Mouse (Mus musculus) pancreas, adult 10 weeks (tissue): ENCODE measurements around the gene Pbrm1. TPM values are rescaled to one million over a fixed set of nuclear protein-coding genes. Genes with fewer than 3 reads are reported as not detected.

Experiments
- polyA plus RNA-seq: library from polyadenylated mRNA; stranded (reverse); fragments of 350-450 nt; fragmentation: Illumina TruSeq; extraction: RNeasy Lipid Tissue Mini Kit (QIAGEN cat#74804); gene quantifications from one replicate; pipeline ENCODE4 v1.2.3, GENCODE M21; 2015; ENCODE audit warnings: low read depth, low replicate concordance; ENCODE audit not compliant: insufficient read depth

Pbrm1 gene
- polyA plus RNA-seq, result 6.9 TPM

GRCm38 (mm10) chr14:31018860-31019291 is at the start of gene Pbrm1, which contains the start of gene Gnl3:
Pbrm1 (plus strand) TSS chr14:31019138.
Gnl3 (minus strand) TSS chr14:31019152.

GRCm38 (mm10) chr14:31001307-31002205 is 17.4 kb upstream of the Pbrm1 start, which contains the start of the genes Glt8d1 and Spcs1:
Glt8d1 (plus strand) TSS chr14:31001400.
Spcs1 (minus strand) TSS chr14:31001672.

GRCm38 (mm10) chr14:31128826-31129219 is 109.9 kb downstream of the Pbrm1 start, which contains the start of gene Smim4:
Smim4 (minus strand) TSS chr14:31128956.

DNA sequence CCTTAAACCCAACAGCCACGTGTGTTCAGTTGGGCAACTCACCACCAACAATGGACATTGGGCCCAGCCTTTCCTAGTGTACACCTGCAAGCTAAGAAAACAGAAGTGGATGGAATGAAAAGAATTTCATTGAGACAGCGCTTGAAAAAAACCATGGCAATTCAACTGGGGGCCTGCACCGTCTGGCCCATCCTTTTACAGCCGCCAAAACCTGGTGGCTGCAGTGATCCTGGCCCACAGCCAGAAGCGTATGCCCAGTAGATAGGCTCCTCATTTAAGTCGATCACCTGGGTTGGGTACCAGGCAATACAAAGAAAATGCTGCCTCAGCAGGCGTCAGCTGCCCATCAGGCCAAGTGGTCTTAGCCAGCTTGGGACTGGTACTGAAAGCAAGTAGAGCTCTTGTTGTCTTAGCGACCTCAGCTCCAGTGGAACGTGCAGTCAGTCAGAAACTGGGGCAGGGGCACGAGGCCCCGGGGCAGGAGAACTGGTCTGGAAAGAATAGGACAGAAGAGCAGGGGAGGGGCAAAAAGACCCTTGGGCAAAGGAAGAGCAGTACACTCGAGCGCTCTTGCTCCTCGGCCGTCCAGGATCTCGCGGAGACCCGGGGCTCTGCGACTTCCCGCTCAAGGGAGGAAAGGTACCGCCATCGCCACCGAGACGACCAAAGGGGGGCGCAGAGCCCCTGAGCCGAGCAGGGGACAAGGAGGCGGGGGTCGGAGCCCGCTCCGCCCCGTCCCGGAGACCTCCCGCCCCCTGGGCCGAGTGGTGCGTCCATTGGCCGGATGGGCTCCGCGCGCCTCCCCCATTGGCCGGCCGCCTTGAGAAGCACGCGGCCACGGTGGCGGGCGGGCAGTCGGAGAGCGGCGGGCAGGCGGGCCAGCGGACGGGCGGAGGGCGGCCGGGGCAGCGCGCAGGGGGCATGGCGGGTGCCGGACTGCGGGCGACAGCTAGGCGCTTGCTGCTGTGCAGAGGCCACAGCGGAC is 111.6 kb downstream of the Pbrm1 start, which contains the start of gene Nt5dc2:
TSS of gene Nt5dc2 (plus strand) at position 818 of the 985 bp plus-strand sequence.

GRCm38 (mm10) chr14:31168425-31168824 is 149.5 kb downstream of the Pbrm1 start, which contains the start of gene Stab1:
Stab1 (minus strand) TSS chr14:31168641.

Other genes starting within 250 kb of the Pbrm1 start
- gene Tmem110, start 193.5 kb upstream of the Pbrm1 start, polyA plus RNA-seq, result 2.0 TPM
- gene Mustn1, start 139.9 kb upstream of the Pbrm1 start, polyA plus RNA-seq, result 10.4 TPM
- gene Itih4, start 132.7 kb upstream of the Pbrm1 start, polyA plus RNA-seq, result 4.3 TPM
- gene Itih3, start 95.4 kb upstream of the Pbrm1 start, polyA plus RNA-seq, result 0.31 TPM
- gene Itih1, start 75.8 kb upstream of the Pbrm1 start, polyA plus RNA-seq, result not detected
- gene Nek4, start 67.8 kb upstream of the Pbrm1 start, polyA plus RNA-seq, result 2.4 TPM
- gene Glt8d1, start 17.7 kb upstream of the Pbrm1 start, polyA plus RNA-seq, result 30.6 TPM
- 75.8 TPM for gene Spcs1, start 17.5 kb upstream of the Pbrm1 start, polyA plus RNA-seq
- 31.7 TPM for gene Gnl3, start within 50 bp of the Pbrm1 start, polyA plus RNA-seq
- gene Smim4, start 109.8 kb downstream of the Pbrm1 start, polyA plus RNA-seq, result 7.6 TPM
- 7.7 TPM for gene Nt5dc2, start 111.9 kb downstream of the Pbrm1 start, polyA plus RNA-seq
- 51.5 TPM for gene Stab1, start 149.5 kb downstream of the Pbrm1 start, polyA plus RNA-seq
- 1.8 TPM for gene Tnnc1, start 189.2 kb downstream of the Pbrm1 start, polyA plus RNA-seq
- gene Nisch, start 197.8 kb downstream of the Pbrm1 start, polyA plus RNA-seq, result 88.9 TPM
- gene Sema3g, start 198.7 kb downstream of the Pbrm1 start, polyA plus RNA-seq, result 7.7 TPM
- gene Phf7, start 232.2 kb downstream of the Pbrm1 start, polyA plus RNA-seq, result 5.2 TPM
- 9.0 TPM for gene Bap1, start 232.3 kb downstream of the Pbrm1 start, polyA plus RNA-seq